Mouse (Mus musculus) MEL (cell line): Measurements from ENCODE around the gene Gm10644. TPM values are rescaled to one million over a fixed set of nuclear protein-coding genes. Genes with fewer than 3 reads are reported as not detected.

Experiments
- DNase-seq: peaks from one replicate; pipeline ENCODE4 v3.0.0; 2011; ENCODE audit warnings: low read depth, low spot score
- H3K27ac ChIP-seq: 2 replicates; pipeline ENCODE4 v1.5.1; 2012; ENCODE audit warnings: low read depth, mild to moderate bottlenecking, control low read depth, low read length, moderate library complexity; ENCODE audit not compliant: control insufficient read depth
- H3K27me3 ChIP-seq, 2 experiments: fragments of 150-350 bp in 1 of 2; sonication (generic) in 1 of 2; 2 replicates each; pipeline ENCODE4 v1.6.1; 2012; ENCODE audit warnings: low read length in 2 of 2, mild to moderate bottlenecking in 2 of 2, improper control_type of control experiment in 1 of 2, moderate library complexity in 1 of 2; ENCODE audit not compliant: insufficient read depth in 2 of 2, control insufficient read depth in 1 of 2
- H3K36me3 ChIP-seq, 2 experiments: 2 replicates each; pipeline ENCODE4 v1.6.1; 2012 to 2014; ENCODE audit warnings: low read length in 2 of 2, improper control_type of control experiment in 1 of 2, inconsistent platforms in 1 of 2, mild to moderate bottlenecking in 1 of 2; ENCODE audit not compliant: insufficient read depth in 2 of 2, control insufficient read depth in 1 of 2
- H3K4me1 ChIP-seq, 2 experiments: fragments of 150-350 bp in 1 of 2; sonication (generic) in 1 of 2; 2 replicates each; pipeline ENCODE4 v1.6.1; 2012; ENCODE audit warnings: low read length in 2 of 2, improper control_type of control experiment in 1 of 2, mild to moderate bottlenecking in 1 of 2; ENCODE audit not compliant: insufficient read depth in 2 of 2, control insufficient read depth in 1 of 2
- H3K4me3 ChIP-seq, 2 experiments: fragments of 150-350 bp in 1 of 2; sonication (generic) in 1 of 2; 2 replicates each; pipeline ENCODE4 v1.5.1; 2012; ENCODE audit warnings: low read depth in 2 of 2, low read length in 2 of 2, mild to moderate bottlenecking in 2 of 2, moderate library complexity in 2 of 2, control low read depth in 1 of 2, improper control_type of control experiment in 1 of 2; ENCODE audit not compliant: control insufficient read depth in 1 of 2, insufficient read depth in 1 of 2
- H3K79me2 ChIP-seq: 2 replicates; pipeline ENCODE4 v1.6.1; 2012; ENCODE audit warnings: mild to moderate bottlenecking, low read length, moderate library complexity; ENCODE audit not compliant: control insufficient read depth, poor library complexity, insufficient read depth
- H3K9ac ChIP-seq: 2 replicates; pipeline ENCODE4 v1.6.1; 2012; ENCODE audit warnings: low read depth, mild to moderate bottlenecking, control low read depth, low read length, moderate library complexity; ENCODE audit not compliant: control insufficient read depth, poor library complexity, severe bottlenecking
- H3K9me3 ChIP-seq: fragments of 150-350 bp; sonication (generic); replicated peaks from 2 replicates; pipeline ENCODE4 v1.6.1; 2012; ENCODE audit warnings: mild to moderate bottlenecking, low read length, improper control_type of control experiment, moderate library complexity; ENCODE audit not compliant: insufficient read depth
- EP300 ChIP-seq, 2 experiments: IDR thresholded peaks; 2 replicates each; pipeline ENCODE4 v1.6.1; 2011; ENCODE audit warnings: improper control_type of control experiment in 2 of 2, low read length in 2 of 2, low read depth in 1 of 2, mild to moderate bottlenecking in 1 of 2
- HCFC1 ChIP-seq: IDR thresholded peaks from 2 replicates; pipeline ENCODE4 v1.6.1; 2012; ENCODE audit warnings: low read depth, mild to moderate bottlenecking, inconsistent platforms, low read length, improper control_type of control experiment, moderate library complexity
- MAFK ChIP-seq: IDR thresholded peaks from 2 replicates; pipeline ENCODE4 v1.6.1; 2011; ENCODE audit warnings: low read depth, mild to moderate bottlenecking, low read length, improper control_type of control experiment, borderline replicate concordance
- MAZ ChIP-seq: IDR thresholded peaks from 2 replicates; pipeline ENCODE4 v1.6.1; 2012; ENCODE audit warnings: low read depth, mild to moderate bottlenecking, inconsistent platforms, low read length, improper control_type of control experiment
- MEF2A ChIP-seq: IDR thresholded peaks from 2 replicates; pipeline ENCODE4 v1.6.1; 2014; ENCODE audit warnings: low read depth, mild to moderate bottlenecking, inconsistent platforms, low read length, improper control_type of control experiment; ENCODE audit not compliant: poor library complexity, insufficient replicate concordance, severe bottlenecking; ENCODE audit errors: extremely low read depth
- MYC ChIP-seq: IDR thresholded peaks from 2 replicates; pipeline ENCODE4 v1.6.1; 2011; ENCODE audit warnings: low read depth, mild to moderate bottlenecking, low read length, improper control_type of control experiment, moderate library complexity
- RAD21 ChIP-seq: IDR thresholded peaks from 2 replicates; pipeline ENCODE4 v1.6.1; 2011; ENCODE audit warnings: mild to moderate bottlenecking, low read depth, low read length, improper control_type of control experiment
- TAL1 ChIP-seq: IDR thresholded peaks from 2 replicates; pipeline ENCODE4 v1.6.1; 2012; ENCODE audit warnings: mild to moderate bottlenecking, inconsistent platforms, low read length, moderate library complexity, mixed read lengths
- TCF12 ChIP-seq: IDR thresholded peaks from 2 replicates; pipeline ENCODE4 v1.6.1; 2014; ENCODE audit warnings: low read depth, mild to moderate bottlenecking, inconsistent platforms, low read length, improper control_type of control experiment, moderate library complexity
- USF1 ChIP-seq: IDR thresholded peaks from 2 replicates; pipeline ENCODE4 v1.6.1; 2014; ENCODE audit warnings: low read depth, mild to moderate bottlenecking, inconsistent platforms, low read length, improper control_type of control experiment, moderate library complexity
- USF2 ChIP-seq, 2 experiments: IDR thresholded peaks; 2 replicates each; pipeline ENCODE4 v1.6.1; 2011 to 2012; ENCODE audit warnings: improper control_type of control experiment in 2 of 2, low read length in 2 of 2, borderline replicate concordance in 1 of 2, inconsistent platforms in 1 of 2, low read depth in 1 of 2, mild to moderate bottlenecking in 1 of 2; ENCODE audit not compliant: insufficient read depth in 1 of 2
- polyA plus RNA-seq, 2 experiments: library from polyadenylated mRNA; stranded (reverse) in 1 of 2; unstranded in 1 of 2; fragments of >175 nt in 1 of 2; fragments of >200 nt in 1 of 2; gene quantifications; 2 replicates each; pipeline versions ENCODE4 v1.2.1 to v1.2.4; 2012; ENCODE audit warnings: low replicate concordance in 2 of 2, low read depth in 1 of 2; ENCODE audit not compliant: insufficient read length in 2 of 2, insufficient read depth in 1 of 2, missing spikeins in 1 of 2
- total RNA-seq: library from RNA; depleted of rRNA; stranded (reverse); fragments of 300-350 nt; gene quantifications from 2 replicates; pipeline ENCODE4 v1.2.3, GENCODE M21; 2012

Gm10644 gene
- total and polyA plus RNA-seq, 3 experiments, result 0.35 to 0.49 TPM; not detected in 1

- no peak overlapping the region for H3K9ac ChIP-seq
- H3K36me3 ChIP-seq, result peaks cover 2 to 13% of the 10 kb centered on the region in 2 experiments; a peak in 3 of 4 replicates
- H3K4me3 ChIP-seq, result no peak overlapping the region
- DNase-seq, result no peak
- H3K79me2 ChIP-seq, result peaks cover 3% of the 10 kb centered on the region; the same call in 1 of the 2 replicates
- H3K4me1 ChIP-seq, result peaks cover 10 to 12% of the 10 kb centered on the region in 2 experiments
- H3K9me3 ChIP-seq, result no peaks in the 10 kb centered on the region
- TF ChIP-seq EP300 (IDR thresholded peaks at IDR 0.05; ENCODE audit: low read depth in 1 of 2, low read length in 2 of 2), result peak in 1 of 2 experiments; percentile 25; a peak in 1 of 4 replicates
- peak; percentile 24; the same call in 1 of the 2 replicates for TF ChIP-seq TAL1
- no peak for TF ChIP-seq MYC
- 0 out of 2 replicates have a peak, but pooled peaks have one; percentile 20 for TF ChIP-seq TCF12
- TF ChIP-seq MAFK, result no peak
- no peaks in the 10 kb centered on the region for H3K27me3 ChIP-seq
- no peak overlapping the region for H3K27ac ChIP-seq
Measured at GRCm38 (mm10) chr8:83992488-83992887, 37.5 kb upstream of the Gm10644 start.

- no peak for DNase-seq
- Histone ChIP-seq H3K9ac (no peak overlapping the region), H3K4me3 (no peak overlapping the region), H3K27me3 (no peaks in the 10 kb centered on the region), H3K9me3 (no peaks in the 10 kb centered on the region), H3K36me3 (peaks cover 2 to 10% of the 10 kb centered on the region in 2 experiments), H3K79me2 (no peaks in the 10 kb centered on the region), H3K4me1 (peaks cover 6 to 12% of the 10 kb centered on the region in 2 experiments), H3K27ac (no peak overlapping the region)
- no peak for TF ChIP-seq MEF2A
- TF ChIP-seq HCFC1, result no peak
- TF ChIP-seq USF1, result no peak
- no peak for TF ChIP-seq USF2 (IDR thresholded peaks at IDR 0.05; ENCODE audit: borderline replicate concordance in 1 of 2, insufficient read depth in 1 of 2, low read depth in 1 of 2, low read length in 2 of 2)
Measured at GRCm38 (mm10) chr8:83990170-83990569, 35.2 kb upstream of the Gm10644 start.

- Histone ChIP-seq H3K27me3 (no peaks in the 10 kb centered on the region), H3K36me3 (peaks cover 2 to 10% of the 10 kb centered on the region in 2 experiments), H3K9ac (peak overlapping the region; percentile 37), H3K4me3 (peak overlapping the region in 1 of 2 experiments; percentile 46; a peak in 2 of 4 replicates), H3K27ac (peak overlapping the region; percentile 32; the same call in 1 of the 2 replicates), H3K9me3 (no peaks in the 10 kb centered on the region), H3K79me2 (no peaks in the 10 kb centered on the region), H3K4me1 (peaks cover 6 to 12% of the 10 kb centered on the region in 2 experiments)
- peak; percentile 78 for DNase-seq
- TF ChIP-seq RAD21 (no peak), MAZ (0 out of 2 replicates have a peak, but pooled peaks have one; percentile 58)
Measured at GRCm38 (mm10) chr8:83989243-83989642, 34.2 kb upstream of the Gm10644 start.
